Mouse (Mus musculus): ENCODE data around the gene Sept9. TPM values are rescaled to one million over a fixed set of nuclear protein-coding genes. Genes with fewer than 3 reads are reported as not detected.
A peak's percentile ranks its signal among the peaks of the same experiment; 100 is the strongest.

The Sept9 gene
- total and polyA plus RNA-seq, 2 experiments from 2014 or later: 112 TPM

- Histone ChIP-seq H3K27ac (ENCODE audit: low read depth, low read length) (no peak overlapping the region), H3K4me3 (ENCODE audit: low read depth, low read length) (no peak overlapping the region), H3K9ac (no peak overlapping the region), H3K4me1 (ENCODE audit: insufficient read depth) (peaks cover 5% of the 10 kb centered on the region), H3K9me3 (ENCODE audit: low read length) (no peaks in the 10 kb centered on the region), H3K4me2 (ENCODE audit: low read depth) (no peak overlapping the region), H3K27me3 (ENCODE audit: insufficient read depth, low read length) (peaks cover 20% of the 10 kb centered on the region), H3K36me3 (ENCODE audit: insufficient read depth) (no peaks in the 10 kb centered on the region)
- 89% methylated on average over 12 of the region's 12 CpGs for WGBS
- no peak for TF ChIP-seq CTCF (IDR thresholded peaks at IDR 0.05; ENCODE audit: low read depth)
- DNase-seq (no peak), ATAC-seq (no peak)
Measured at GRCm38 (mm10) chr11:117201846-117202245, 2.4 kb downstream of the Sept9 start.

- no peak for TF ChIP-seq CTCF (IDR thresholded peaks at IDR 0.05; ENCODE audit: low read depth)
- Histone ChIP-seq H3K9me3 (ENCODE audit: low read length) (no peaks in the 10 kb centered on the region), H3K27ac (ENCODE audit: low read depth, low read length) (no peak overlapping the region), H3K27me3 (ENCODE audit: insufficient read depth, low read length) (peaks cover 4% of the 10 kb centered on the region), H3K36me3 (ENCODE audit: insufficient read depth) (no peaks in the 10 kb centered on the region), H3K9ac (no peak overlapping the region), H3K4me3 (ENCODE audit: low read depth, low read length) (no peak overlapping the region), H3K4me2 (ENCODE audit: low read depth) (no peak overlapping the region), H3K4me1 (ENCODE audit: insufficient read depth) (peaks cover 9% of the 10 kb centered on the region)
- no peak for ATAC-seq
- WGBS: 90% methylated on average over 8 of the region's 8 CpGs
- no peak for DNase-seq
Measured at GRCm38 (mm10) chr11:117204606-117205005, 5.1 kb downstream of the Sept9 start.

GRCm38 (mm10) chr11:117205042-117205441, 5.6 kb downstream of the Sept9 start:
- ATAC-seq: no peak
- H3K27ac ChIP-seq (ENCODE audit: low read depth, low read length): no peak overlapping the region
- H3K9me3 ChIP-seq (ENCODE audit: low read length): no peaks in the 10 kb centered on the region
- H3K4me2 ChIP-seq (ENCODE audit: low read depth): no peak overlapping the region
- no peaks in the 10 kb centered on the region for H3K36me3 ChIP-seq (ENCODE audit: insufficient read depth)
- WGBS: 66% methylated on average over 6 of the region's 6 CpGs
- H3K4me3 ChIP-seq (ENCODE audit: low read depth, low read length): no peak overlapping the region
- peaks cover 3% of the 10 kb centered on the region for H3K27me3 ChIP-seq (ENCODE audit: insufficient read depth, low read length)
- peaks cover 6% of the 10 kb centered on the region; the same call in 1 of the 2 replicates for H3K4me1 ChIP-seq (ENCODE audit: insufficient read depth)
- H3K9ac ChIP-seq: no peak overlapping the region
- TF ChIP-seq CTCF (IDR thresholded peaks at IDR 0.05; ENCODE audit: low read depth): no peak
- DNase-seq: no peak

- ATAC-seq (no peak), DNase-seq (no peak)
- TF ChIP-seq CTCF (IDR thresholded peaks at IDR 0.05; ENCODE audit: low read depth): no peak
- Histone ChIP-seq H3K4me3 (ENCODE audit: low read depth, low read length) (no peak overlapping the region), H3K27me3 (ENCODE audit: insufficient read depth, low read length) (peaks cover 3% of the 10 kb centered on the region), H3K4me2 (ENCODE audit: low read depth) (no peak overlapping the region), H3K9ac (no peak overlapping the region), H3K36me3 (ENCODE audit: insufficient read depth) (no peaks in the 10 kb centered on the region), H3K4me1 (ENCODE audit: insufficient read depth) (peaks cover 6% of the 10 kb centered on the region; the same call in 1 of the 2 replicates), H3K9me3 (ENCODE audit: low read length) (no peaks in the 10 kb centered on the region), H3K27ac (ENCODE audit: low read depth, low read length) (no peak overlapping the region)
- WGBS: 82% methylated on average over 9 of the region's 9 CpGs
Measured at GRCm38 (mm10) chr11:117205447-117205846, 6.0 kb downstream of the Sept9 start.

GRCm38 (mm10) chr11:117207436-117207835, 8.0 kb downstream of the Sept9 start:
- H3K9me3 ChIP-seq (ENCODE audit: low read length): no peaks in the 10 kb centered on the region
- no peak for TF ChIP-seq CTCF (IDR thresholded peaks at IDR 0.05; ENCODE audit: low read depth)
- WGBS: 71% methylated on average over 5 of the region's 5 CpGs
- DNase-seq (no peak), ATAC-seq (no peak)
- no peaks in the 10 kb centered on the region for H3K27me3 ChIP-seq (ENCODE audit: insufficient read depth, low read length)
- no peak overlapping the region for H3K9ac ChIP-seq
- H3K27ac ChIP-seq (ENCODE audit: low read depth, low read length): no peak overlapping the region
- no peak overlapping the region for H3K4me3 ChIP-seq (ENCODE audit: low read depth, low read length)
- peaks cover 6% of the 10 kb centered on the region; the same call in 1 of the 2 replicates for H3K4me1 ChIP-seq (ENCODE audit: insufficient read depth)
- H3K36me3 ChIP-seq (ENCODE audit: insufficient read depth): no peaks in the 10 kb centered on the region
- no peak overlapping the region for H3K4me2 ChIP-seq (ENCODE audit: low read depth)

GRCm38 (mm10) chr11:117208151-117208673, 8.8 kb downstream of the Sept9 start:
- ATAC-seq (no peak), DNase-seq (peak; percentile 55)
- no peak for TF ChIP-seq CTCF (IDR thresholded peaks at IDR 0.05; ENCODE audit: low read depth)
- no peaks in the 10 kb centered on the region for H3K36me3 ChIP-seq (ENCODE audit: insufficient read depth)
- H3K27me3 ChIP-seq (ENCODE audit: insufficient read depth, low read length): no peaks in the 10 kb centered on the region
- WGBS: 55% methylated on average over 8 of the region's 8 CpGs
- H3K4me1 ChIP-seq (ENCODE audit: insufficient read depth): peaks cover 6% of the 10 kb centered on the region; the same call in 1 of the 2 replicates
- no peaks in the 10 kb centered on the region for H3K9me3 ChIP-seq (ENCODE audit: low read length)
- H3K4me2 ChIP-seq (ENCODE audit: low read depth): no peak overlapping the region
- H3K4me3 ChIP-seq (ENCODE audit: low read depth, low read length): no peak overlapping the region
- H3K27ac ChIP-seq (ENCODE audit: low read depth, low read length): no peak overlapping the region
- H3K9ac ChIP-seq: peak overlapping the region; percentile 3; the same call in 1 of the 2 replicates

- no peaks in the 10 kb centered on the region for H3K27me3 ChIP-seq (ENCODE audit: insufficient read depth, low read length)
- no peaks in the 10 kb centered on the region for H3K36me3 ChIP-seq (ENCODE audit: insufficient read depth)
- no peak for ATAC-seq
- no peak for DNase-seq
- TF ChIP-seq CTCF (IDR thresholded peaks at IDR 0.05; ENCODE audit: low read depth): no peak
- H3K4me1 ChIP-seq (ENCODE audit: insufficient read depth): no peaks in the 10 kb centered on the region
- H3K27ac ChIP-seq (ENCODE audit: low read depth, low read length): no peak overlapping the region
- H3K9ac ChIP-seq: no peak overlapping the region
- 77% methylated on average over 2 of the region's 2 CpGs for whole genome bisulfite sequencing
- H3K4me3 ChIP-seq (ENCODE audit: low read depth, low read length): no peak overlapping the region
- H3K4me2 ChIP-seq (ENCODE audit: low read depth): no peak overlapping the region
- no peaks in the 10 kb centered on the region for H3K9me3 ChIP-seq (ENCODE audit: low read length)
Measured at GRCm38 (mm10) chr11:117216713-117217112, 17.3 kb downstream of the Sept9 start.
